Mouse (Mus musculus): Measurements from ENCODE around the gene Rpa3.

Rpa3 gene

DNA sequence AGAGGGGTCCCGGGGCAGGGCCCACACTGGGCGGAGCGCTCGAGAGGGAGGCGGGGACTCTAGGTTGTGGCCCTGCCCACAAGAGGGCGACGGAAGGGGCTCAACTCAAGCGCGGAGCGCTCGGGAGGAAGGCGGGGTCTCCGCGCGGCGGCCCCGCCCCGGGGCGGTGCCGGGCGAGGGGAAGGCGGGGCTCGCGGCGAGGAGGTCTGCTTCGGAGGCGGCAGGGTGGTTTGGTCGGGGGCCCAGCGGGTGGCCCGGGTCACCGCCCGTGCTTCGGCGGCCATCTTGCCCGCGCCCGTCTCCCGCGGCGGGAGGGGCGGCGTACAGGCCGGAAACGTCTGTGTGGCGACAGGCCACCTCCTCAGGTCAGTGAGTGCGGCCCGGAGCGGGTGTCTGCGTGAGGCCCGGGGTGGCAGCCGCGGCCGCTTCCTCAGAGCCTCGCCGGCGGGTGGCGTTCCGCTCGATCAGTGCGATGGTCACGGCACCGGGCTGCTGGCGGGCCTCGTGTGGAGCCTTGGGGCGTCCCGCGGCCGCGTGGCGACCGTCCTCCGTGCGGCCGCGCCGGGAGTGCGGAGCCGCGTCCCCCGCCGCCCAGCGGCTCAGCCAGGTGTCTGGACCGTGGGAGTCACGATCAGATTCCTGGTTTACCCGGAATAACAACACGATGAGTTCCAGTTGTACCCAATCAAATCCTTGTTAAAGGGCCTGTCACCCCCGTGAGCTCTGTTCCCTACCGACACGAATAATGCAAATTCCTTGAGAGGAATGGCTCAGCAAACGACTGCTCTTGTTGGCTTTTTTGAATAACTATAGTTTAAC, 49.7 kb downstream of the Rpa3 start, which contains the start of gene Mios:
Mios (plus strand) TSS at position 176 of the 819 bp plus-strand sequence.
- DNase-seq (ENCODE audit: low spot score) = peak; percentile 81
